Mouse (Mus musculus) forebrain, embryonic 13.5 days (tissue): ENCODE data around the gene Ces2f. TPM values are rescaled to one million over a fixed set of nuclear protein-coding genes. Genes with fewer than 3 reads are reported as not detected.

Source experiments
- ATAC-seq: fragments of 200-750 bp; cut with Nextera tagmentation; 2 replicates; pipeline ENCODE4 v1.8.0; 2017
- H3K27ac ChIP-seq: fragments of 300-500 bp; sonication (generic); 2 replicates; pipeline ENCODE4 v1.5.1; 2015; ENCODE audit warnings: inconsistent platforms, mild to moderate bottlenecking, moderate library complexity
- H3K27me3 ChIP-seq: fragments of 300-500 bp; sonication (generic); 2 replicates; pipeline ENCODE4 v1.6.1; 2015; ENCODE audit warnings: mild to moderate bottlenecking, inconsistent platforms
- H3K36me3 ChIP-seq: fragments of 300-500 bp; sonication (generic); 2 replicates; pipeline ENCODE4 v1.6.1; 2015; ENCODE audit warnings: mild to moderate bottlenecking, inconsistent platforms; ENCODE audit not compliant: poor library complexity, severe bottlenecking
- H3K4me1 ChIP-seq: fragments of 300-500 bp; sonication (generic); 2 replicates; pipeline ENCODE4 v1.6.1; 2015; ENCODE audit warnings: inconsistent platforms
- H3K4me2 ChIP-seq: fragments of 300-500 bp; sonication (generic); 2 replicates; pipeline ENCODE4 v1.6.1; 2015; ENCODE audit warnings: inconsistent platforms, mild to moderate bottlenecking, moderate library complexity
- H3K4me3 ChIP-seq: fragments of 300-500 bp; sonication (generic); 2 replicates; pipeline ENCODE4 v1.5.1; 2015; ENCODE audit warnings: mild to moderate bottlenecking, inconsistent platforms
- H3K9ac ChIP-seq: fragments of 300-500 bp; sonication (generic); 2 replicates; pipeline ENCODE4 v1.6.1; 2015; ENCODE audit warnings: mild to moderate bottlenecking, inconsistent platforms
- H3K9me3 ChIP-seq: fragments of 300-500 bp; sonication (generic); replicated peaks from 2 replicates; pipeline ENCODE4 v1.6.1; 2016; ENCODE audit warnings: inconsistent platforms
- WGBS: fragments of 180-500 bp; shearing (Covaris S2); methylation state at CpG from one replicate; pipeline ENCODE4 v1.1.7; 2015; 5-methylcytosine and 5-hydroxymethylcytosine counted together
- polyA plus RNA-seq: library from polyadenylated mRNA; unstranded; fragments of >200 nt; fragmentation: Nextera tagmentation; extraction: Ambion mirVana; gene quantifications from 2 replicates; pipeline ENCODE4 v1.2.1, GENCODE M21; 2015

Gene Ces2f
- polyA plus RNA-seq, 1 experiment from 2014 or later, result not detected

- Histone ChIP-seq H3K4me1 (no peaks in the 10 kb centered on the region), H3K4me2 (no peak overlapping the region), H3K9me3 (peaks cover 7% of the 10 kb centered on the region; the same call in 1 of the 2 replicates), H3K27ac (no peak overlapping the region), H3K9ac (no peak overlapping the region), H3K36me3 (no peaks in the 10 kb centered on the region), H3K27me3 (no peaks in the 10 kb centered on the region), H3K4me3 (no peak overlapping the region)
- no peak for ATAC-seq
- 94% methylated on average over 5 of the region's 5 CpGs for WGBS
Measured at GRCm38 (mm10) chr8:104984126-104984525, 37.0 kb downstream of the Ces2f start.

GRCm38 (mm10) chr8:104984942-104985341, 37.8 kb downstream of the Ces2f start:
- ATAC-seq, result no peak
- H3K4me2 ChIP-seq, result no peak overlapping the region
- WGBS, result 95% methylated on average over 2 of the region's 2 CpGs

GRCm38 (mm10) chr8:104998191-104998590, 51.0 kb downstream of the Ces2f start:
- Histone ChIP-seq H3K4me3 (no peak overlapping the region), H3K4me1 (no peaks in the 10 kb centered on the region), H3K27ac (no peak overlapping the region), H3K27me3 (no peaks in the 10 kb centered on the region), H3K36me3 (no peaks in the 10 kb centered on the region), H3K9ac (no peak overlapping the region), H3K4me2 (no peak overlapping the region), H3K9me3 (no peaks in the 10 kb centered on the region)
- no peak for ATAC-seq
- WGBS, result 82% methylated on average over 6 of the region's 6 CpGs

More at GRCm38 (mm10) chr8:104984942-104985341, 37.8 kb downstream of the Ces2f start:
- H3K27me3 ChIP-seq, result no peaks in the 10 kb centered on the region
- no peak overlapping the region for H3K4me3 ChIP-seq
- H3K4me1 ChIP-seq, result no peaks in the 10 kb centered on the region
- peaks cover 7% of the 10 kb centered on the region; the same call in 1 of the 2 replicates for H3K9me3 ChIP-seq
- H3K27ac ChIP-seq, result no peak overlapping the region
- no peak overlapping the region for H3K9ac ChIP-seq
- no peaks in the 10 kb centered on the region for H3K36me3 ChIP-seq

- no peak overlapping the region for H3K9ac ChIP-seq
- H3K4me2 ChIP-seq, result no peak overlapping the region
- H3K4me1 ChIP-seq, result no peaks in the 10 kb centered on the region
- H3K4me3 ChIP-seq, result no peak overlapping the region
- 88% methylated on average over 6 of the region's 6 CpGs for WGBS
- H3K36me3 ChIP-seq, result no peaks in the 10 kb centered on the region
- H3K27me3 ChIP-seq, result no peaks in the 10 kb centered on the region
- H3K27ac ChIP-seq, result no peak overlapping the region
- H3K9me3 ChIP-seq, result no peaks in the 10 kb centered on the region
- ATAC-seq, result no peak
Measured at GRCm38 (mm10) chr8:104999183-104999582, 52.0 kb downstream of the Ces2f start.

- Histone ChIP-seq H3K4me1 (no peaks in the 10 kb centered on the region), H3K4me2 (no peak within 1 kb of the TSS), H3K27ac (no peak within 1 kb of the TSS), H3K4me3 (no peak within 1 kb of the TSS), H3K27me3 (no peaks in the 10 kb centered on the region), H3K36me3 (no peaks in the 10 kb centered on the region), H3K9me3 (no peaks in the 10 kb centered on the region), H3K9ac (no peak within 1 kb of the TSS)
- no peak for ATAC-seq
- 86% methylated on average over 7 of the region's 7 CpGs for WGBS
Measured at GRCm38 (mm10) chr8:105000586-105000985, 53.4 kb downstream of the Ces2f start, which contains the start of gene Ces2h. TSS of gene Ces2h (plus strand) at chr8:105000853.

Other genes starting within 250 kb of the Ces2f start
- not detected in 2 replicates for gene Ces2a, start 213.4 kb upstream of the Ces2f start, polyA plus RNA-seq
- 0.31 and 0.32 TPM in 2 replicates for gene Ces2b, start 115.8 kb upstream of the Ces2f start, polyA plus RNA-seq
- not detected in 2 replicates for gene Ces2c, start 100.3 kb upstream of the Ces2f start, polyA plus RNA-seq
- gene Ces2e, start 21.1 kb upstream of the Ces2f start, polyA plus RNA-seq, result not detected in 2 replicates
- gene Ces2g, start 14.4 kb downstream of the Ces2f start, polyA plus RNA-seq, result not detected in 2 replicates
- not detected in 2 replicates for gene Ces2h, start 53.5 kb downstream of the Ces2f start, polyA plus RNA-seq
- gene Ces3a, start 101.2 kb downstream of the Ces2f start, polyA plus RNA-seq, result not detected in 2 replicates
- gene Ces3b, start 136.4 kb downstream of the Ces2f start, polyA plus RNA-seq, result not detected in 2 replicates
- 0.09 TPM in 1 of 2 replicates, not detected in the other for gene Ces4a, start 184.4 kb downstream of the Ces2f start, polyA plus RNA-seq
- 38.3 and 40.1 TPM in 2 replicates for gene Cbfb, start 223.3 kb downstream of the Ces2f start, polyA plus RNA-seq